Mouse (Mus musculus): Measurements from ENCODE around the gene Capn13. TPM values are rescaled to one million over a fixed set of nuclear protein-coding genes. Genes with fewer than 3 reads are reported as not detected.

The Capn13 gene
- polyA plus RNA-seq, 1 experiment from 2014 or later, result 5.9 TPM

DNA sequence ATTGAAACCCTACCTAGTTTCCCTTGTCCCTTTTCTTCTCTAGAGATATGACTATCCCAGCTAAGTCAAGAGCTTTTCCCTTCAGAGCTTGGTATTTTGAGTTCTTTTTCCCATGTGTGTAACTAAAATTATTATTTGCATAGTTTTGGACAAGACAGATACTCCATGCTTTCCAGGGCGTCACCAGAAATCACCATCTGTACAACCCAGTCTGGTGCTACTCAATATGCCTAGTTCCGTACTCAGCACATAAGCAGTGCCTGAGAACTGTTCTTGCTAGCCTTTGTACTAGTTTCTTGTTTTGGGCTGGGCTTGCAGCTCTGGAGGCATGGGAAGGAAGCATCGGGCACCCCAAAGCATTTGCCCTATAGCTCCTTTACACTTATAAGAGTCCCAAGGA lies 19.0 kb downstream of the Capn13 start:
- TF ChIP-seq EP300 (optimal IDR thresholded peaks at IDR 0.05), result no peak
- no peak for TF ChIP-seq CTCF (IDR thresholded peaks at IDR 0.05; ENCODE audit: low read depth)
- no peaks in the 10 kb centered on the region for H3K36me3 ChIP-seq (ENCODE audit: control insufficient read depth, insufficient read depth, low read length)
- H3K9ac ChIP-seq (ENCODE audit: low read length), result no peak overlapping the region
- WGBS, result 91% methylated on average over 3 of the region's 3 CpGs
- no peaks in the 10 kb centered on the region for H3K9me3 ChIP-seq (ENCODE audit: control insufficient read depth, low read length)
- DNase-seq (ENCODE audit: low spot score), result no peak
- no peak for ATAC-seq (ENCODE audit: low FRiP score, low TSS enrichment)
- no peak overlapping the region for H3K4me2 ChIP-seq (replicated peaks; ENCODE audit: low read depth)
- H3K27ac ChIP-seq (replicated peaks), result no peak overlapping the region
- H3K4me3 ChIP-seq (ENCODE audit: low read depth, low read length), result no peak overlapping the region
- H3K27me3 ChIP-seq (ENCODE audit: control insufficient read depth, insufficient read depth, low read length), result no peaks in the 10 kb centered on the region
- H3K4me1 ChIP-seq (replicated peaks; ENCODE audit: control insufficient read depth, insufficient read depth), result no peaks in the 10 kb centered on the region

DNA sequence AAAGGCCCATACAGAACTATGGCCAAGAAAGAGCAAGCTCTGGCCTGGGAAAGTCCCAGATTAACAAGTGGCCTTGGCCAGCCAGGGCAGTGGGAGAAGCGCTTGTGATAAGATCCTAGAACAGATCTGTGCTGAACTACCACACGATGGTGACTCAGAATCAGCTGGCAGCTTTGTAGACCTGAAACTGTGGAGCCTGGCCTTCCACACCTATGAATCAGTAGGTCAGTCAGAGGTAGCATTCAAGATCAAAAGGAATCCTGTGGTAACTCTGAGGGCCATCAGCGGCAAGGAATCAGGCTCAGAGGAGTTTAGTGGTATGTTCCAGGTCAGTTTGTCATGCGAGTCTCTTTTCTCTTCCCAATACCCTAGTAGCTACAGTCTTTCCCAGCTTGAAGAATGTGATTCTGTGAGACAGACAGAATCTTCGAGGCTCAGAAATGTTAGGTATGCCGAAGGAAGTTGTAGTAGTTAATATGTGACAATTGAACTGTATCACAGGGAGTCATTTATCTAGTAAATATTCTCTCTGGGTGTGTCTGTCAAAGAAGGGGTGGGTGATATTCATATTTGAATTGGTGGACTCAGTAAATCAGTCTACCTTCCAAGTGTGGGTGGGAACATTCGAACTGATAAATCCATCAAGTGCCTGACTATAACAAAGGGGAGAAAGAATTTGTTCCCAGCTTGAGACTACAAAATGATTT lies 22.7 kb downstream of the Capn13 start:
- no peaks in the 10 kb centered on the region for H3K4me1 ChIP-seq (replicated peaks; ENCODE audit: control insufficient read depth, insufficient read depth)
- peak; percentile 84 for ATAC-seq (ENCODE audit: low FRiP score, low TSS enrichment)
- no peaks in the 10 kb centered on the region for H3K9me3 ChIP-seq (ENCODE audit: control insufficient read depth, low read length)
- WGBS, result 59% methylated on average over 7 of the region's 7 CpGs
- no peak for TF ChIP-seq CTCF (IDR thresholded peaks at IDR 0.05; ENCODE audit: low read depth)
- TF ChIP-seq EP300 (optimal IDR thresholded peaks at IDR 0.05), result no peak
- H3K27ac ChIP-seq (replicated peaks), result no peak overlapping the region
- H3K27me3 ChIP-seq (ENCODE audit: control insufficient read depth, insufficient read depth, low read length), result no peaks in the 10 kb centered on the region
- peak; percentile 35 for DNase-seq (ENCODE audit: low spot score)
- no peak overlapping the region for H3K4me3 ChIP-seq (ENCODE audit: low read depth, low read length)
- H3K4me2 ChIP-seq (replicated peaks; ENCODE audit: low read depth), result no peak overlapping the region
- H3K9ac ChIP-seq (ENCODE audit: low read length), result no peak overlapping the region
- no peaks in the 10 kb centered on the region for H3K36me3 ChIP-seq (ENCODE audit: control insufficient read depth, insufficient read depth, low read length)

GRCm38 (mm10) chr17:73367334-73367733 lies 33.3 kb downstream of the Capn13 start:
- Histone ChIP-seq H3K4me3 (ENCODE audit: low read depth, low read length) (no peak overlapping the region), H3K9me3 (ENCODE audit: control insufficient read depth, low read length) (no peaks in the 10 kb centered on the region), H3K27ac (replicated peaks) (no peak overlapping the region), H3K4me2 (replicated peaks; ENCODE audit: low read depth) (no peak overlapping the region), H3K36me3 (ENCODE audit: control insufficient read depth, insufficient read depth, low read length) (no peaks in the 10 kb centered on the region), H3K4me1 (replicated peaks; ENCODE audit: control insufficient read depth, insufficient read depth) (no peaks in the 10 kb centered on the region), H3K27me3 (ENCODE audit: control insufficient read depth, insufficient read depth, low read length) (no peaks in the 10 kb centered on the region), H3K9ac (ENCODE audit: low read length) (no peak overlapping the region)
- no peak for ATAC-seq (ENCODE audit: low FRiP score, low TSS enrichment)
- 77% methylated on average over 3 of the region's 3 CpGs for WGBS
- TF ChIP-seq CTCF (IDR thresholded peaks at IDR 0.05; ENCODE audit: low read depth), result no peak
- TF ChIP-seq EP300 (optimal IDR thresholded peaks at IDR 0.05), result no peak
- DNase-seq (ENCODE audit: low spot score), result no peak

DNA sequence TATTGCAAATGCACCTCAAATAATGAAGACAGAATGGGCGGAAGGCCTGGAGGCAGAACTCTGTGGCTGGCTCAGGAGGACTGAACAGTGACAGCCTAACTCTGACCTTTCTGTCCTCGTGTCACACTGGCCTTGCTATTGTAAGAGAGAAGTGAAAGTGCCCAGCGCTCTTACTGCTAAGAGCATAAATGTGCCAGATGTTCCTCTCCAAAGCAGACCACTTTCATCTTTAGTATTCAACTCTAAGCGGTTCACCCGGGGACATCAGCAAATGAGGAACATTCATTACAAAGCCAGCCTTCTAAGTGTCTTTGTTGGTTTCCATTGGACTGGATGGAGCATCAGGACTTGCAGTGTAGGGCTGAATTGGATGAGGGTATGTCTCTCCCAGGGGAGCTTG lies 39.6 kb downstream of the Capn13 start:
- 80% methylated on average over 5 of the region's 5 CpGs for WGBS
- DNase-seq (ENCODE audit: low spot score), result no peak

DNA sequence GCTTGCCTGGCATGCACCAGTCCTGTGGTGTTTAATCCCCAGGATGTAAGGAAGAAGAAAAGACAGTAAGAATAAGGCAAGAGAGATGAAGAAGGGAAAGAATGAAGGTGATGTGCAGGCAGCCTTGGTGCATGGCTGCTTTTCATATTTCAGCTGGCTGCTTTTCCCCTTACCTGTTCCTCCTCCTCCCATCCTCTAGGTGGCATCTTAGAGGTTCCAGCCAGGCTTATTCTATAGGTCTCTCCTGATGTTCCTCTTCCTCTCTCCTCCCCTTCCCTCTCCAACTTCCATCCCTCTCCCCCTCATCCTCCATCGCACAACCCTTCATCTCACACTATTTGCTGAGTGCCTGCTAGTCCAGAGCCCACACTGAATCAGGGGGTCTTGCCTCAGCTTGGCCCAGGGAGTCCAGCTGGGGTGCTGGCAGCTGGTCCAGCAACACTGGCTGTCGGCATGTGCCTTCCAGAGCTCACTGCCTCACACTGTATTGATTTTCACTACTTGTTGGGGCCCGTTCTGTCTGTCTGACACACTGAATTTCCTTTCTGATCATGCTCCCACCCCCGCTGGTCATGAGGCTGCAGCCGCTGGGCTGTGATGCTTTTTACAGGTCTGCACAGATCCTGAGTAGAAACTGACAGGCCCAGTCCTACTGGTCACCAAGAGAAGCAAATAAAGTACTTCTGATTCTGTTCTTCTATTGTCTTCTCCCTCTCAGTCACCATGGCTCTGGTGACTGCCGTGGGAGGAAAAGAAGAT lies 56.9 kb downstream of the Capn13 start:
- Histone ChIP-seq H3K9me3 (ENCODE audit: control insufficient read depth, low read length) (no peaks in the 10 kb centered on the region), H3K9ac (ENCODE audit: low read length) (no peak overlapping the region), H3K27ac (replicated peaks) (no peak overlapping the region), H3K4me3 (ENCODE audit: low read depth, low read length) (no peak overlapping the region), H3K4me2 (replicated peaks; ENCODE audit: low read depth) (no peak overlapping the region), H3K36me3 (ENCODE audit: control insufficient read depth, insufficient read depth, low read length) (no peaks in the 10 kb centered on the region), H3K27me3 (ENCODE audit: control insufficient read depth, insufficient read depth, low read length) (no peaks in the 10 kb centered on the region), H3K4me1 (replicated peaks; ENCODE audit: control insufficient read depth, insufficient read depth) (no peaks in the 10 kb centered on the region)
- TF ChIP-seq EP300 (optimal IDR thresholded peaks at IDR 0.05) (no peak), CTCF (IDR thresholded peaks at IDR 0.05; ENCODE audit: low read depth) (peak; percentile 57)
- 56% methylated on average over 6 of the region's 6 CpGs for WGBS
- DNase-seq (ENCODE audit: low spot score), result no peak
- ATAC-seq (ENCODE audit: low FRiP score, low TSS enrichment), result no peak

More for the DNA sequence above, 39.6 kb downstream of the Capn13 start:
- no peaks in the 10 kb centered on the region for H3K9me3 ChIP-seq (ENCODE audit: control insufficient read depth, low read length)
- H3K27me3 ChIP-seq (ENCODE audit: control insufficient read depth, insufficient read depth, low read length), result no peaks in the 10 kb centered on the region
- H3K36me3 ChIP-seq (ENCODE audit: control insufficient read depth, insufficient read depth, low read length), result no peaks in the 10 kb centered on the region
- no peak overlapping the region for H3K4me3 ChIP-seq (ENCODE audit: low read depth, low read length)
- H3K4me2 ChIP-seq (replicated peaks; ENCODE audit: low read depth), result no peak overlapping the region
- TF ChIP-seq EP300 (optimal IDR thresholded peaks at IDR 0.05) (no peak), CTCF (IDR thresholded peaks at IDR 0.05; ENCODE audit: low read depth) (no peak)
- no peaks in the 10 kb centered on the region for H3K4me1 ChIP-seq (replicated peaks; ENCODE audit: control insufficient read depth, insufficient read depth)
- no peak overlapping the region for H3K9ac ChIP-seq (ENCODE audit: low read length)
- H3K27ac ChIP-seq (replicated peaks), result no peak overlapping the region
- no peak for ATAC-seq (ENCODE audit: low FRiP score, low TSS enrichment)

- Histone ChIP-seq H3K4me1 (replicated peaks; ENCODE audit: control insufficient read depth, insufficient read depth) (no peaks in the 10 kb centered on the region), H3K27ac (replicated peaks) (no peak overlapping the region), H3K27me3 (ENCODE audit: control insufficient read depth, insufficient read depth, low read length) (no peaks in the 10 kb centered on the region), H3K4me3 (ENCODE audit: low read depth, low read length) (no peak overlapping the region), H3K9ac (ENCODE audit: low read length) (no peak overlapping the region), H3K4me2 (replicated peaks; ENCODE audit: low read depth) (no peak overlapping the region), H3K36me3 (ENCODE audit: control insufficient read depth, insufficient read depth, low read length) (no peaks in the 10 kb centered on the region), H3K9me3 (ENCODE audit: control insufficient read depth, low read length) (no peaks in the 10 kb centered on the region)
- DNase-seq (ENCODE audit: low spot score) (no peak), ATAC-seq (ENCODE audit: low FRiP score, low TSS enrichment) (no peak)
- no peak for TF ChIP-seq EP300 (optimal IDR thresholded peaks at IDR 0.05)
- no peak for TF ChIP-seq CTCF (IDR thresholded peaks at IDR 0.05; ENCODE audit: low read depth)
- WGBS, result 78% methylated on average over 14 of the region's 14 CpGs
Measured at GRCm38 (mm10) chr17:73342673-73343072, 58.0 kb downstream of the Capn13 start.

Data from stomach, postnatal 0 days (tissue).